Mouse (Mus musculus) common myeloid progenitor, adult 5-6 weeks (primary cell): Measurements from ENCODE around the gene Olfr556. TPM values are rescaled to one million over a fixed set of nuclear protein-coding genes. Genes with fewer than 3 reads are reported as not detected.
A peak's percentile ranks its signal among the peaks of the same experiment; 100 is the strongest.
"Not testable (repeated sequence)": the region's sequence is repeated elsewhere in the genome, so short reads cannot be mapped to it uniquely, and the experiment has no call there.

Experiments
- ATAC-seq: replicated peaks from 2 replicates; pipeline ENCODE4 v1.8.0; 2016; ENCODE audit warnings: low read depth, mild to moderate bottlenecking, moderate TSS enrichment, inconsistent platforms; ENCODE audit not compliant: poor library complexity, severe bottlenecking
- total RNA-seq: library from RNA; stranded (forward); fragments of 200-1000, 187-1606 nt; gene quantifications from 2 replicates; pipeline ENCODE4 v1.2.3, GENCODE M21; 2017

The Olfr556 gene
- not detected in 2 replicates for total RNA-seq

GRCm38 (mm10) chr7:102664599-102664998 lies at the start of gene Olfr556:
Olfr556 (plus strand) TSS chr7:102664899.
- ATAC-seq = no peak

- ATAC-seq = no peak
Measured at GRCm38 (mm10) chr7:102618118-102618517, 46.6 kb upstream of the Olfr556 start, which contains the start of gene Olfr553. Olfr553 (minus strand) TSS chr7:102618218.

GRCm38 (mm10) chr7:102619608-102620007 lies 45.1 kb upstream of the Olfr556 start:
- ATAC-seq = peak; percentile 69

- not testable (repeated sequence) for ATAC-seq
Measured at GRCm38 (mm10) chr7:102620368-102620767, 44.3 kb upstream of the Olfr556 start.

GRCm38 (mm10) chr7:102636665-102637064 lies 28.0 kb upstream of the Olfr556 start:
- peak; percentile 86 for ATAC-seq

- ATAC-seq = no peak
Measured at GRCm38 (mm10) chr7:102638132-102638531, 26.6 kb upstream of the Olfr556 start, which contains the start of gene Olfr554. Olfr554 (plus strand) TSS chr7:102638432.

- not testable (repeated sequence) for ATAC-seq
Measured at GRCm38 (mm10) chr7:102644945-102645344, 19.8 kb upstream of the Olfr556 start.

GRCm38 (mm10) chr7:102658523-102658922 lies 6.2 kb upstream of the Olfr556 start, which contains the start of gene Olfr555:
Olfr555 (plus strand) TSS chr7:102658823.
- no peak for ATAC-seq

GRCm38 (mm10) chr7:102665378-102665777 lies 679 bp downstream of the Olfr556 start:
- peak; percentile 65; the same call in 1 of the 2 replicates for ATAC-seq

- ATAC-seq = peak; percentile 52; the same call in 1 of the 2 replicates
Measured at GRCm38 (mm10) chr7:102676225-102676624, 11.5 kb downstream of the Olfr556 start.

GRCm38 (mm10) chr7:102681916-102682315 lies 17.2 kb downstream of the Olfr556 start:
- no peak for ATAC-seq

GRCm38 (mm10) chr7:102686944-102687501 lies 22.3 kb downstream of the Olfr556 start, which contains the start of gene Trim68:
Trim68 (minus strand) TSS chr7:102687327.
- ATAC-seq = peak; percentile 100

- ATAC-seq = peak; percentile 93
Measured at GRCm38 (mm10) chr7:102695358-102696125, 30.8 kb downstream of the Olfr556 start, which contains the start of gene Olfr557. Olfr557 (plus strand) TSS chr7:102695910.

GRCm38 (mm10) chr7:102698461-102698860 lies 33.8 kb downstream of the Olfr556 start:
- no peak for ATAC-seq

GRCm38 (mm10) chr7:102701915-102702314 lies 37.2 kb downstream of the Olfr556 start, which contains the start of gene Olfr558:
Olfr558 (plus strand) TSS chr7:102702215.
- ATAC-seq = no peak

GRCm38 (mm10) chr7:102718970-102719369 lies 54.3 kb downstream of the Olfr556 start, which contains the start of gene Olfr33:
Olfr33 (minus strand) TSS chr7:102719070.
- ATAC-seq = no peak

Other genes with a start within 250 kb of the Olfr556 start
- 809 and 867 TPM in 2 replicates for gene Rrm1, start 223.2 kb upstream of the Olfr556 start, total RNA-seq
- gene Olfr543, start 183.2 kb upstream of the Olfr556 start, total RNA-seq = not detected in 2 replicates
- not detected in 2 replicates for gene Olfr544, start 176.6 kb upstream of the Olfr556 start, total RNA-seq
- not detected in 2 replicates for gene Olfr545, start 165.3 kb upstream of the Olfr556 start, total RNA-seq
- not detected in 2 replicates for gene Olfr547, start 130.2 kb upstream of the Olfr556 start, total RNA-seq
- not detected in 2 replicates for gene Olfr548-ps1, start 124.0 kb upstream of the Olfr556 start, total RNA-seq
- not detected in 2 replicates for gene Olfr549, start 115.0 kb upstream of the Olfr556 start, total RNA-seq
- 31.7 and 33.6 TPM in 2 replicates for gene Trim21, start 99.4 kb upstream of the Olfr556 start, total RNA-seq
- 0.23 TPM in 1 of 2 replicates, not detected in the other for gene Olfr550, start 93.5 kb upstream of the Olfr556 start, total RNA-seq
- not detected in 2 replicates for gene Olfr551, start 73.0 kb upstream of the Olfr556 start, total RNA-seq
- gene Olfr552, start 67.1 kb upstream of the Olfr556 start, total RNA-seq = not detected in 2 replicates
- not detected in 2 replicates for gene Olfr553, start 46.7 kb upstream of the Olfr556 start, total RNA-seq
- not detected in 2 replicates for gene Olfr554, start 26.5 kb upstream of the Olfr556 start, total RNA-seq
- not detected in 2 replicates for gene Olfr555, start 6.1 kb upstream of the Olfr556 start, total RNA-seq
- gene Trim68, start 22.4 kb downstream of the Olfr556 start, total RNA-seq = 8.2 and 10.7 TPM in 2 replicates
- gene Olfr557, start 31.0 kb downstream of the Olfr556 start, total RNA-seq = not detected in 2 replicates
- 0.14 TPM in 1 of 2 replicates, not detected in the other for gene Olfr558, start 37.3 kb downstream of the Olfr556 start, total RNA-seq
- not detected in 2 replicates for gene Olfr33, start 54.2 kb downstream of the Olfr556 start, total RNA-seq
- gene Olfr559, start 62.6 kb downstream of the Olfr556 start, total RNA-seq = not detected in 2 replicates
- not detected in 2 replicates for gene Olfr560, start 94.5 kb downstream of the Olfr556 start, total RNA-seq
- gene Olfr78, start 94.6 kb downstream of the Olfr556 start, total RNA-seq = not detected in 2 replicates
- not detected in 2 replicates for gene Olfr561, start 106.3 kb downstream of the Olfr556 start, total RNA-seq
- gene Olfr564, start 138.6 kb downstream of the Olfr556 start, total RNA-seq = not detected in 2 replicates
- gene Olfr566, start 193.9 kb downstream of the Olfr556 start, total RNA-seq = not detected in 2 replicates
- not detected in 2 replicates for gene Olfr568, start 212.2 kb downstream of the Olfr556 start, total RNA-seq
- not detected in 2 replicates for gene Olfr569, start 226.0 kb downstream of the Olfr556 start, total RNA-seq
- not detected in 2 replicates for gene Olfr570, start 229.7 kb downstream of the Olfr556 start, total RNA-seq